Mouse (Mus musculus) heart, adult 2 months (tissue): ENCODE measurements around the gene Chchd2.

Experiments
- CTCF ChIP-seq: fragments of 200-600 bp; IDR thresholded peaks from 2 replicates; pipeline ENCODE4 v1.8.1; 2022; ENCODE audit warnings: antibody characterized with exemption, mild to moderate bottlenecking, moderate library complexity
- EP300 ChIP-seq: fragments of 200-500 bp; IDR thresholded peaks from 2 replicates; pipeline ENCODE4 v1.6.1; 2011; ENCODE audit warnings: low read depth, low read length, control low read depth; ENCODE audit not compliant: insufficient read depth
- POLR2A ChIP-seq: fragments of 200-500 bp; IDR thresholded peaks from 2 replicates; pipeline ENCODE4 v1.6.1; 2011; ENCODE audit warnings: mild to moderate bottlenecking, low read depth, low read length, control low read depth; ENCODE audit not compliant: insufficient read depth

GRCm38 (mm10) chr5:129907775-129908174 is 20.5 kb upstream of the Chchd2 start:
- TF ChIP-seq POLR2A, result no peak
- no peak for TF ChIP-seq EP300
- TF ChIP-seq CTCF, result no peak
